Mouse (Mus musculus) spleen, postnatal 14 days (tissue): ENCODE results near the gene Npm3.

Experiments
- DNase-seq, 2 experiments: peaks; one replicate each; pipeline ENCODE4 v3.0.0; 2021 to 2022; ENCODE audit warnings: low spot score in 2 of 2

Npm3 gene

GRCm38 (mm10) chr19:45734191-45734590 is 15.2 kb downstream of the Npm3 start:
- DNase-seq, result no peak

GRCm38 (mm10) chr19:45733564-45733963 is 15.8 kb downstream of the Npm3 start:
- no peak for DNase-seq

- no peak for DNase-seq
Measured at GRCm38 (mm10) chr19:45731658-45732057, 17.7 kb downstream of the Npm3 start.

GRCm38 (mm10) chr19:45730042-45730441 is 19.3 kb downstream of the Npm3 start:
- no peak for DNase-seq

GRCm38 (mm10) chr19:45727231-45727630 is 22.2 kb downstream of the Npm3 start:
- DNase-seq, result no peak

GRCm38 (mm10) chr19:45725677-45726277 is 23.6 kb downstream of the Npm3 start:
- DNase-seq, result no peak

- DNase-seq, result no peak
Measured at GRCm38 (mm10) chr19:45722188-45722587, 27.2 kb downstream of the Npm3 start.

GRCm38 (mm10) chr19:45718286-45718685 is 31.1 kb downstream of the Npm3 start:
- DNase-seq, result no peak

- no peak for DNase-seq
Measured at GRCm38 (mm10) chr19:45717493-45718220, 31.7 kb downstream of the Npm3 start.

- DNase-seq, result no peak
Measured at GRCm38 (mm10) chr19:45708704-45709103, 40.7 kb downstream of the Npm3 start.
